Comparison of ENCODE assay signal across 12 mouse cellular contexts in genomic region chr11:89185862-89186261, GRCm38 (mm10).
A peak's percentile ranks its signal among the peaks of the same experiment; 100 is the strongest.
DNase-seq lines count a peak whose midpoint lies in the region; ATAC-seq and TF ChIP-seq lines count a peak whose summit lies in the region.
"Had no signal": no experiment of that assay in that cellular context is flagged by ENCODE, and none has a peak within 500 bp of the region (broad histone marks: within the 10 kb centered on the region; RNA-seq: fewer than 3 reads in every experiment).

No protein-coding gene starts in this region.

- no peak overlapping the region for H3K27ac ChIP-seq in forebrain, postnatal 0 days (ENCODE audit: low read depth, low read length)
- H3K27ac ChIP-seq in forebrain, embryonic 16.5 days (ENCODE audit: low read length) = no peak overlapping the region
- 0 out of 2 replicates have a peak overlapping the region, but pooled peaks have one; percentile 6 for H3K27ac ChIP-seq in midbrain, embryonic 10.5 days (replicated peaks)
- no peak overlapping the region for H3K27ac ChIP-seq in midbrain, embryonic 11.5 days (ENCODE audit: low read depth, low read length)
- H3K27ac ChIP-seq: layer of hippocampus, adult 2 months had no signal

- no peaks in the 10 kb centered on the region for H3K9me3 ChIP-seq in forebrain, postnatal 0 days (ENCODE audit: low read length)
- no peaks in the 10 kb centered on the region for H3K9me3 ChIP-seq in forebrain, embryonic 16.5 days (ENCODE audit: control insufficient read depth, low read length)
- no peaks in the 10 kb centered on the region for H3K9me3 ChIP-seq in midbrain, embryonic 10.5 days (replicated peaks)
- no peaks in the 10 kb centered on the region for H3K9me3 ChIP-seq in midbrain, embryonic 11.5 days (ENCODE audit: control insufficient read depth, low read length)
- H3K9me3 ChIP-seq: stomach, embryonic 15.5 days had no signal

- DNase-seq in forebrain, postnatal 0 days = peak; percentile 50
- DNase-seq in midbrain, embryonic 10.5 days (ENCODE audit: low spot score) = no peak
- no peak for DNase-seq in midbrain, embryonic 11.5 days (ENCODE audit: low spot score, missing footprints)
- DNase-seq in cerebellum, postnatal 10 days = peak; percentile 95 to 96
- DNase-seq in lung, postnatal 36 days = peak; percentile 21
- DNase-seq in left cerebral cortex, adult 11 months (ENCODE audit: low spot score) = no peak
- DNase-seq in spleen, postnatal 4 days (ENCODE audit: low spot score in 2 of 2) = no peak
- DNase-seq: adrenal gland, adult 8-10 months had no signal

- no peak for TF ChIP-seq CTCF in forebrain, postnatal 0 days (IDR thresholded peaks at IDR 0.05; ENCODE audit: low read depth)

- H3K4me2 ChIP-seq in forebrain, postnatal 0 days (ENCODE audit: low read depth) = no peak overlapping the region
- H3K4me2 ChIP-seq in forebrain, embryonic 16.5 days (ENCODE audit: low read length) = no peak overlapping the region
- H3K4me2 ChIP-seq in midbrain, embryonic 11.5 days = no peak overlapping the region

- no peaks in the 10 kb centered on the region for H3K4me1 ChIP-seq in forebrain, postnatal 0 days (ENCODE audit: insufficient read depth)
- peaks cover 14% of the 10 kb centered on the region for H3K4me1 ChIP-seq in forebrain, embryonic 16.5 days (replicated peaks; ENCODE audit: control insufficient read depth, insufficient read depth, low read length)
- peaks cover 17% of the 10 kb centered on the region for H3K4me1 ChIP-seq in midbrain, embryonic 10.5 days
- H3K4me1 ChIP-seq in midbrain, embryonic 11.5 days (ENCODE audit: control insufficient read depth, insufficient read depth, low read length) = peaks cover 10% of the 10 kb centered on the region

- no peaks in the 10 kb centered on the region for H3K27me3 ChIP-seq in forebrain, postnatal 0 days (ENCODE audit: insufficient read depth, low read length)
- H3K27me3 ChIP-seq in forebrain, embryonic 16.5 days (replicated peaks; ENCODE audit: control insufficient read depth, insufficient read depth, low read length) = no peaks in the 10 kb centered on the region
- H3K27me3 ChIP-seq in midbrain, embryonic 10.5 days (ENCODE audit: low read depth, poor library complexity, severe bottlenecking) = peaks cover 34% of the 10 kb centered on the region
- no peaks in the 10 kb centered on the region for H3K27me3 ChIP-seq in midbrain, embryonic 11.5 days (ENCODE audit: control insufficient read depth, insufficient read depth, low read length)
- H3K27me3 ChIP-seq: CH12.LX; stomach, embryonic 15.5 days had no signal

- H3K4me3 ChIP-seq in forebrain, postnatal 0 days (ENCODE audit: low read depth, low read length) = no peak overlapping the region
- no peak overlapping the region for H3K4me3 ChIP-seq in forebrain, embryonic 16.5 days (replicated peaks; ENCODE audit: low read length)
- no peak overlapping the region for H3K4me3 ChIP-seq in midbrain, embryonic 10.5 days
- no peak overlapping the region for H3K4me3 ChIP-seq in midbrain, embryonic 11.5 days (ENCODE audit: low read depth, low read length)
- H3K4me3 ChIP-seq: layer of hippocampus, adult 2 months; stomach, embryonic 15.5 days had no signal

- H3K9ac ChIP-seq in forebrain, postnatal 0 days = no peak overlapping the region
- H3K9ac ChIP-seq in forebrain, embryonic 16.5 days (replicated peaks; ENCODE audit: low read depth, low read length) = no peak overlapping the region
- H3K9ac ChIP-seq in midbrain, embryonic 11.5 days (ENCODE audit: low read length) = no peak overlapping the region
- H3K9ac ChIP-seq: stomach, embryonic 15.5 days had no signal

- H3K36me3 ChIP-seq in forebrain, postnatal 0 days (ENCODE audit: insufficient read depth) = no peaks in the 10 kb centered on the region
- no peaks in the 10 kb centered on the region for H3K36me3 ChIP-seq in forebrain, embryonic 16.5 days (ENCODE audit: control insufficient read depth, insufficient read depth)
- no peaks in the 10 kb centered on the region for H3K36me3 ChIP-seq in midbrain, embryonic 10.5 days
- no peaks in the 10 kb centered on the region for H3K36me3 ChIP-seq in midbrain, embryonic 11.5 days (ENCODE audit: control insufficient read depth, insufficient read depth, low read length)
- H3K36me3 ChIP-seq: stomach, embryonic 15.5 days had no signal

- no peak for ATAC-seq in forebrain, postnatal 0 days
- ATAC-seq in forebrain, embryonic 16.5 days = no peak
- no peak for ATAC-seq in midbrain, embryonic 11.5 days (ENCODE audit: low FRiP score)

- 21% methylated on average over 6 of the region's 6 CpGs for WGBS in forebrain, postnatal 0 days
- WGBS in forebrain, embryonic 16.5 days = 31% methylated on average over 5 of the region's 6 CpGs
- 87% methylated on average over 6 of the region's 6 CpGs for WGBS in midbrain, embryonic 10.5 days
- 86% methylated on average over 6 of the region's 6 CpGs for WGBS in midbrain, embryonic 11.5 days

Comparison
In these comparisons a context has a peak if more than half of its experiments do, and no peak if none do; other contexts are left out.
1. DNase-seq: peak in forebrain, postnatal 0 days (single experiment), cerebellum, postnatal 10 days (2 of 2) and lung, postnatal 36 days (single experiment); none in midbrain, embryonic 10.5 days (single experiment), midbrain, embryonic 11.5 days (single experiment), left cerebral cortex, adult 11 months (single experiment) and spleen, postnatal 4 days (0 of 2).